Mouse (Mus musculus): Measurements from ENCODE around the gene Clcnkb.
A peak's percentile ranks its signal among the peaks of the same experiment; 100 is the strongest.

Clcnkb gene

GRCm38 (mm10) chr4:141404518-141405313, 11.1 kb downstream of the Clcnkb start:
- DNase-seq = peak; percentile 74

GRCm38 (mm10) chr4:141400171-141400570, 15.6 kb downstream of the Clcnkb start:
- DNase-seq = no peak

- no peak for DNase-seq
Observed at GRCm38 (mm10) chr4:141398545-141398944, 17.3 kb downstream of the Clcnkb start, which contains the start of gene Clcnka. TSS of gene Clcnka (minus strand) at chr4:141398724.

- DNase-seq = no peak
Observed at GRCm38 (mm10) chr4:141397861-141398260, 18.0 kb downstream of the Clcnkb start.

- DNase-seq = no peak
Observed at GRCm38 (mm10) chr4:141394751-141395150, 21.1 kb downstream of the Clcnkb start.

GRCm38 (mm10) chr4:141391293-141391692, 24.5 kb downstream of the Clcnkb start:
- DNase-seq = no peak

GRCm38 (mm10) chr4:141389366-141390150, 26.3 kb downstream of the Clcnkb start:
- no peak for DNase-seq

- DNase-seq = no peak
Observed at GRCm38 (mm10) chr4:141387933-141388332, 27.9 kb downstream of the Clcnkb start.

- DNase-seq = peak; percentile 28
Observed at GRCm38 (mm10) chr4:141387093-141387784, 28.6 kb downstream of the Clcnkb start.

- DNase-seq = no peak
Observed at GRCm38 (mm10) chr4:141386150-141386549, 29.7 kb downstream of the Clcnkb start.

GRCm38 (mm10) chr4:141385275-141385674, 30.5 kb downstream of the Clcnkb start:
- peak; percentile 41 for DNase-seq

GRCm38 (mm10) chr4:141382406-141382805, 33.4 kb downstream of the Clcnkb start:
- no peak for DNase-seq

- no peak for DNase-seq
Observed at GRCm38 (mm10) chr4:141379674-141380073, 36.1 kb downstream of the Clcnkb start.

- DNase-seq = no peak
Observed at GRCm38 (mm10) chr4:141372426-141372825, 43.4 kb downstream of the Clcnkb start.

GRCm38 (mm10) chr4:141367997-141368791, 47.6 kb downstream of the Clcnkb start, which contains the start of gene Fam131c:
TSS of gene Fam131c (plus strand) at chr4:141368220.
- no peak for DNase-seq

GRCm38 (mm10) chr4:141365876-141366275, 49.9 kb downstream of the Clcnkb start:
- no peak for DNase-seq

- DNase-seq = no peak
Observed at GRCm38 (mm10) chr4:141365126-141365525, 50.7 kb downstream of the Clcnkb start.

GRCm38 (mm10) chr4:141362937-141363548, 52.8 kb downstream of the Clcnkb start:
- DNase-seq = peak; percentile 53

- no peak for DNase-seq
Observed at GRCm38 (mm10) chr4:141360846-141361245, 55.0 kb downstream of the Clcnkb start.

- DNase-seq = no peak
Observed at GRCm38 (mm10) chr4:141359222-141359621, 56.6 kb downstream of the Clcnkb start.

GRCm38 (mm10) chr4:141357811-141358210, 58.0 kb downstream of the Clcnkb start:
- no peak for DNase-seq
